Mouse (Mus musculus): ENCODE results near the gene Pex3.
"Not testable (repeated sequence)": the region's sequence is repeated elsewhere in the genome, so short reads cannot be mapped to it uniquely, and the experiment has no call there.

Pex3 gene

GRCm38 (mm10) chr10:13536706-13537105 is 16.2 kb downstream of the Pex3 start:
- no peak for DNase-seq (ENCODE audit: low spot score in 2 of 2)

- DNase-seq (ENCODE audit: low spot score in 2 of 2), result no peak
Observed at GRCm38 (mm10) chr10:13534751-13535150, 18.2 kb downstream of the Pex3 start.

- no peak for DNase-seq (ENCODE audit: low spot score in 2 of 2)
Observed at GRCm38 (mm10) chr10:13528155-13528554, 24.8 kb downstream of the Pex3 start.

- DNase-seq (ENCODE audit: low spot score in 2 of 2), result no peak
Observed at GRCm38 (mm10) chr10:13521857-13522256, 31.1 kb downstream of the Pex3 start.

- DNase-seq (ENCODE audit: low spot score in 2 of 2), result no peak
Observed at GRCm38 (mm10) chr10:13502371-13502770, 50.6 kb downstream of the Pex3 start.

GRCm38 (mm10) chr10:13501533-13501932 is 51.4 kb downstream of the Pex3 start:
- DNase-seq (ENCODE audit: low spot score in 2 of 2), result not testable (repeated sequence)

- DNase-seq (ENCODE audit: low spot score in 2 of 2), result peak; percentile 53 to 69
Observed at GRCm38 (mm10) chr10:13500938-13501496, 51.9 kb downstream of the Pex3 start.

GRCm38 (mm10) chr10:13500473-13500872 is 52.5 kb downstream of the Pex3 start:
- no peak for DNase-seq (ENCODE audit: low spot score in 2 of 2)

GRCm38 (mm10) chr10:13499331-13499730 is 53.6 kb downstream of the Pex3 start, which contains the start of gene Fuca2:
Fuca2 (plus strand) TSS chr10:13499540.
- DNase-seq (ENCODE audit: low spot score in 2 of 2), result no peak

GRCm38 (mm10) chr10:13496315-13496714 is 56.6 kb downstream of the Pex3 start:
- DNase-seq (ENCODE audit: low spot score in 2 of 2), result no peak

- no peak for DNase-seq (ENCODE audit: low spot score in 2 of 2)
Observed at GRCm38 (mm10) chr10:13493978-13494686, 58.8 kb downstream of the Pex3 start.

GRCm38 (mm10) chr10:13489671-13490070 is 63.3 kb downstream of the Pex3 start:
- no peak for DNase-seq (ENCODE audit: low spot score in 2 of 2)

GRCm38 (mm10) chr10:13485958-13486357 is 67.0 kb downstream of the Pex3 start:
- DNase-seq (ENCODE audit: low spot score in 2 of 2), result no peak

- DNase-seq (ENCODE audit: low spot score in 2 of 2), result no peak
Observed at GRCm38 (mm10) chr10:13479341-13479740, 73.6 kb downstream of the Pex3 start.

GRCm38 (mm10) chr10:13475121-13475520 is 77.8 kb downstream of the Pex3 start:
- no peak for DNase-seq (ENCODE audit: low spot score in 2 of 2)

- no peak for DNase-seq (ENCODE audit: low spot score in 2 of 2)
Observed at GRCm38 (mm10) chr10:13474568-13474955, 78.4 kb downstream of the Pex3 start.

Measured in cerebellum, postnatal 4 days (tissue).